Mouse (Mus musculus) kidney, postnatal 0 days (tissue): ENCODE results near the gene Dmac2. TPM values are rescaled to one million over a fixed set of nuclear protein-coding genes. Genes with fewer than 3 reads are reported as not detected.
A peak's percentile ranks its signal among the peaks of the same experiment; 100 is the strongest.

Source experiments
- ATAC-seq: fragments of 200-750 bp; cut with Nextera tagmentation; replicated peaks from 2 replicates; pipeline ENCODE4 v1.8.0; 2017; ENCODE audit warnings: low read depth, moderate number of reproducible peaks, moderate TSS enrichment, moderate library complexity; ENCODE audit not compliant: low FRiP score
- DNase-seq: peaks from one replicate; pipeline ENCODE4 v3.0.0-alpha.2; 2016; ENCODE audit warnings: low spot score
- H3K27ac ChIP-seq: fragments of 300-500 bp; sonication (generic); 2 replicates; pipeline ENCODE4 v1.5.1; 2014; ENCODE audit warnings: mild to moderate bottlenecking
- H3K27me3 ChIP-seq: fragments of 300-500 bp; sonication (generic); 2 replicates; pipeline ENCODE4 v1.6.1; 2014; ENCODE audit warnings: low read length, mixed read lengths; ENCODE audit not compliant: insufficient read depth
- H3K36me3 ChIP-seq: fragments of 300-500 bp; sonication (generic); 2 replicates; pipeline ENCODE4 v1.6.1; 2014; ENCODE audit warnings: low read length, mixed read lengths; ENCODE audit not compliant: insufficient read depth
- H3K4me1 ChIP-seq: fragments of 300-500 bp; sonication (generic); replicated peaks from 2 replicates; pipeline ENCODE4 v1.6.1; 2014; ENCODE audit warnings: antibody characterized with exemption, low read length, mixed read lengths; ENCODE audit not compliant: insufficient read depth
- H3K4me2 ChIP-seq: fragments of 300-500 bp; sonication (generic); 2 replicates; pipeline ENCODE4 v1.6.1; 2014; ENCODE audit warnings: mild to moderate bottlenecking, low read length, moderate library complexity, mixed read lengths
- H3K4me3 ChIP-seq: fragments of 300-500 bp; sonication (generic); replicated peaks from 2 replicates; pipeline ENCODE4 v1.5.1; 2014; ENCODE audit warnings: low read depth, low read length
- H3K9ac ChIP-seq: fragments of 300-500 bp; sonication (generic); 2 replicates; pipeline ENCODE4 v1.6.1; 2014; ENCODE audit warnings: low read depth, low read length
- H3K9me3 ChIP-seq: fragments of 300-500 bp; sonication (generic); replicated peaks from 2 replicates; pipeline ENCODE4 v1.6.1; 2016; ENCODE audit warnings: low read length, inconsistent platforms, mixed read lengths
- CTCF ChIP-seq: IDR thresholded peaks from 2 replicates; pipeline ENCODE4 v1.5.1; 2016; ENCODE audit warnings: antibody characterized with exemption, low read depth, mild to moderate bottlenecking, moderate library complexity
- WGBS: fragments of 180-500 bp; shearing (Covaris S2); extraction: QIAGEN DNeasy Blood & Tissue Kit; methylation state at CpG from one replicate; pipeline ENCODE4 v1.1.7; 2014; 5-methylcytosine and 5-hydroxymethylcytosine counted together
- polyA plus RNA-seq: library from polyadenylated mRNA; unstranded; fragments of >200 nt; fragmentation: Nextera tagmentation; extraction: Ambion mirVana; gene quantifications from 2 replicates; pipeline ENCODE4 v1.2.1, GENCODE M21; 2015

The Dmac2 gene
- polyA plus RNA-seq, 1 experiment from 2014 or later = 68.9 TPM

- no peak overlapping the region for H3K9ac ChIP-seq
- ATAC-seq (no peak), DNase-seq (no peak)
- WGBS = 80% methylated on average over 5 of the region's 5 CpGs
- H3K27me3 ChIP-seq = no peaks in the 10 kb centered on the region
- no peaks in the 10 kb centered on the region for H3K36me3 ChIP-seq
- H3K27ac ChIP-seq = no peak overlapping the region
- no peak for TF ChIP-seq CTCF
- no peaks in the 10 kb centered on the region for H3K9me3 ChIP-seq
- no peak overlapping the region for H3K4me3 ChIP-seq
- no peak overlapping the region for H3K4me2 ChIP-seq
- 0 out of 2 replicates have a peak, but pooled peaks cover 3% of the 10 kb centered on the region for H3K4me1 ChIP-seq
These were observed 5.1 kb upstream of the Dmac2 start for GRCm38 (mm10) chr7:25614086-25614485.

- Histone ChIP-seq H3K9ac (no peak overlapping the region), H3K36me3 (no peaks in the 10 kb centered on the region), H3K9me3 (no peaks in the 10 kb centered on the region), H3K27me3 (no peaks in the 10 kb centered on the region), H3K4me3 (no peak overlapping the region), H3K4me1 (0 out of 2 replicates have a peak, but pooled peaks cover 6% of the 10 kb centered on the region), H3K4me2 (no peak overlapping the region), H3K27ac (0 out of 2 replicates have a peak overlapping the region, but pooled peaks have one; percentile 25)
- no peak for TF ChIP-seq CTCF
- WGBS = 67% methylated on average over 21 of the region's 21 CpGs
- ATAC-seq = no peak
- no peak for DNase-seq
These were observed 4.1 kb upstream of the Dmac2 start for GRCm38 (mm10) chr7:25614831-25615705.

GRCm38 (mm10) chr7:25615706-25616011, 3.6 kb upstream of the Dmac2 start, which contains the start of gene Erich4:
TSS of gene Erich4 (minus strand) at chr7:25615892.
- no peak for TF ChIP-seq CTCF
- Histone ChIP-seq H3K4me1 (0 out of 2 replicates have a peak, but pooled peaks cover 6% of the 10 kb centered on the region), H3K27me3 (no peaks in the 10 kb centered on the region), H3K27ac (0 out of 2 replicates have a peak within 1 kb of the TSS, but pooled peaks have one; percentile 25), H3K9ac (no peak within 1 kb of the TSS), H3K36me3 (no peaks in the 10 kb centered on the region), H3K9me3 (no peaks in the 10 kb centered on the region), H3K4me2 (no peak within 1 kb of the TSS), H3K4me3 (no peak within 1 kb of the TSS)
- ATAC-seq (peak; percentile 70), DNase-seq (peak; percentile 15)
- WGBS = 69% methylated on average over 5 of the region's 5 CpGs

GRCm38 (mm10) chr7:25617376-25618160, 1.6 kb upstream of the Dmac2 start:
- no peak overlapping the region for H3K4me3 ChIP-seq
- no peak overlapping the region for H3K4me2 ChIP-seq
- ATAC-seq (no peak), DNase-seq (no peak)
- H3K9me3 ChIP-seq = no peaks in the 10 kb centered on the region
- 79% methylated on average over 10 of the region's 10 CpGs for WGBS
- H3K9ac ChIP-seq = no peak overlapping the region
- H3K36me3 ChIP-seq = no peaks in the 10 kb centered on the region; the same call in 1 of the 2 replicates
- 0 out of 2 replicates have a peak, but pooled peaks cover 6% of the 10 kb centered on the region for H3K4me1 ChIP-seq
- TF ChIP-seq CTCF = no peak
- H3K27ac ChIP-seq = no peak overlapping the region
- H3K27me3 ChIP-seq = no peaks in the 10 kb centered on the region

- TF ChIP-seq CTCF = no peak
- Histone ChIP-seq H3K9ac (peak overlapping the region; percentile 53), H3K4me1 (0 out of 2 replicates have a peak, but pooled peaks cover 6% of the 10 kb centered on the region), H3K9me3 (no peaks in the 10 kb centered on the region), H3K4me3 (peak overlapping the region; percentile 55), H3K4me2 (peak overlapping the region; percentile 53), H3K27me3 (no peaks in the 10 kb centered on the region), H3K36me3 (peaks cover 3% of the 10 kb centered on the region; the same call in 1 of the 2 replicates), H3K27ac (peak overlapping the region; percentile 87)
- 14% methylated on average over 5 of the region's 5 CpGs for WGBS
- ATAC-seq (no peak), DNase-seq (no peak)
These were observed 443 bp downstream of the Dmac2 start for GRCm38 (mm10) chr7:25619722-25619991.

GRCm38 (mm10) chr7:25620101-25620500, 887 bp downstream of the Dmac2 start:
- WGBS = 84% methylated on average over 5 of the region's 5 CpGs
- peaks cover 6% of the 10 kb centered on the region; the same call in 1 of the 2 replicates for H3K36me3 ChIP-seq
- no peak for DNase-seq
- TF ChIP-seq CTCF = no peak
- no peaks in the 10 kb centered on the region for H3K27me3 ChIP-seq
- no peaks in the 10 kb centered on the region for H3K9me3 ChIP-seq
- 0 out of 2 replicates have a peak, but pooled peaks cover 6% of the 10 kb centered on the region for H3K4me1 ChIP-seq
- H3K27ac ChIP-seq = peak overlapping the region; percentile 87; the same call in 1 of the 2 replicates
- H3K4me3 ChIP-seq = peak overlapping the region; percentile 55
- peak overlapping the region; percentile 53 for H3K4me2 ChIP-seq
- ATAC-seq = no peak
- 0 out of 2 replicates have a peak overlapping the region, but pooled peaks have one; percentile 53 for H3K9ac ChIP-seq
